Mouse (Mus musculus): Measurements from ENCODE around the gene Gm20479. TPM values are rescaled to one million over a fixed set of nuclear protein-coding genes. Genes with fewer than 3 reads are reported as not detected.

Gene Gm20479
- polyA plus RNA-seq, 1 experiment: 15.8 TPM

- no peak for TF ChIP-seq POLR2A (IDR thresholded peaks at IDR 0.05; ENCODE audit: insufficient read depth, low read length)
- no peak for TF ChIP-seq EP300 (IDR thresholded peaks at IDR 0.05; ENCODE audit: insufficient read depth, low read depth, low read length)
- no peak for TF ChIP-seq CTCF (IDR thresholded peaks at IDR 0.05; ENCODE audit: low read depth, low read length)
- Histone ChIP-seq H3K27ac (ENCODE audit: insufficient read depth, low read length) (peak overlapping the region; percentile 40; the same call in 1 of the 2 replicates), H3K4me1 (ENCODE audit: control insufficient read depth, insufficient read depth, low read length) (peaks cover 6% of the 10 kb centered on the region), H3K36me3 (ENCODE audit: control insufficient read depth, insufficient read depth, low read length, poor library complexity, severe bottlenecking) (peaks cover 9% of the 10 kb centered on the region; the same call in 1 of the 2 replicates), H3K27me3 (ENCODE audit: control insufficient read depth, insufficient read depth, low read length, poor library complexity, severe bottlenecking) (no peaks in the 10 kb centered on the region), H3K9me3 (replicated peaks; ENCODE audit: control insufficient read depth, insufficient read depth, low read length, poor library complexity, severe bottlenecking) (no peaks in the 10 kb centered on the region), H3K9ac (ENCODE audit: low read depth, poor library complexity, severe bottlenecking) (no peak overlapping the region), H3K4me3 (ENCODE audit: low read depth, low read length) (peak overlapping the region; percentile 36)
Measured at GRCm38 (mm10) chr7:27328161-27328560, 29.1 kb downstream of the Gm20479 start.

GRCm38 (mm10) chr7:27327500-27327899, 29.7 kb downstream of the Gm20479 start:
- Histone ChIP-seq H3K9ac (ENCODE audit: low read depth, poor library complexity, severe bottlenecking) (no peak overlapping the region), H3K36me3 (ENCODE audit: control insufficient read depth, insufficient read depth, low read length, poor library complexity, severe bottlenecking) (peaks cover 12% of the 10 kb centered on the region), H3K4me1 (ENCODE audit: control insufficient read depth, insufficient read depth, low read length) (peaks cover 6% of the 10 kb centered on the region), H3K27me3 (ENCODE audit: control insufficient read depth, insufficient read depth, low read length, poor library complexity, severe bottlenecking) (no peaks in the 10 kb centered on the region), H3K9me3 (replicated peaks; ENCODE audit: control insufficient read depth, insufficient read depth, low read length, poor library complexity, severe bottlenecking) (no peaks in the 10 kb centered on the region), H3K4me3 (ENCODE audit: low read depth, low read length) (no peak overlapping the region), H3K27ac (ENCODE audit: insufficient read depth, low read length) (peak overlapping the region; percentile 40; the same call in 1 of the 2 replicates)
- TF ChIP-seq POLR2A (IDR thresholded peaks at IDR 0.05; ENCODE audit: insufficient read depth, low read length) (no peak), EP300 (IDR thresholded peaks at IDR 0.05; ENCODE audit: insufficient read depth, low read depth, low read length) (0 out of 2 replicates have a peak, but pooled peaks have one; percentile 38), CTCF (IDR thresholded peaks at IDR 0.05; ENCODE audit: low read depth, low read length) (no peak)

GRCm38 (mm10) chr7:27326101-27326880, 30.9 kb downstream of the Gm20479 start:
- Histone ChIP-seq H3K27me3 (ENCODE audit: control insufficient read depth, insufficient read depth, low read length, poor library complexity, severe bottlenecking) (no peaks in the 10 kb centered on the region), H3K9ac (ENCODE audit: low read depth, poor library complexity, severe bottlenecking) (peak overlapping the region; percentile 29), H3K4me3 (ENCODE audit: low read depth, low read length) (peak overlapping the region; percentile 30), H3K9me3 (replicated peaks; ENCODE audit: control insufficient read depth, insufficient read depth, low read length, poor library complexity, severe bottlenecking) (no peaks in the 10 kb centered on the region), H3K36me3 (ENCODE audit: control insufficient read depth, insufficient read depth, low read length, poor library complexity, severe bottlenecking) (peaks cover 12% of the 10 kb centered on the region), H3K4me1 (ENCODE audit: control insufficient read depth, insufficient read depth, low read length) (peaks cover 6% of the 10 kb centered on the region), H3K27ac (ENCODE audit: insufficient read depth, low read length) (peak overlapping the region; percentile 54)
- TF ChIP-seq POLR2A (IDR thresholded peaks at IDR 0.05; ENCODE audit: insufficient read depth, low read length) (no peak), CTCF (IDR thresholded peaks at IDR 0.05; ENCODE audit: low read depth, low read length) (no peak), EP300 (IDR thresholded peaks at IDR 0.05; ENCODE audit: insufficient read depth, low read depth, low read length) (no peak)

GRCm38 (mm10) chr7:27325697-27326096, 31.5 kb downstream of the Gm20479 start:
- H3K4me3 ChIP-seq (ENCODE audit: low read depth, low read length): peak overlapping the region; percentile 59
- H3K9me3 ChIP-seq (replicated peaks; ENCODE audit: control insufficient read depth, insufficient read depth, low read length, poor library complexity, severe bottlenecking): no peaks in the 10 kb centered on the region
- H3K27me3 ChIP-seq (ENCODE audit: control insufficient read depth, insufficient read depth, low read length, poor library complexity, severe bottlenecking): no peaks in the 10 kb centered on the region
- TF ChIP-seq CTCF (IDR thresholded peaks at IDR 0.05; ENCODE audit: low read depth, low read length) (no peak), POLR2A (IDR thresholded peaks at IDR 0.05; ENCODE audit: insufficient read depth, low read length) (no peak), EP300 (IDR thresholded peaks at IDR 0.05; ENCODE audit: insufficient read depth, low read depth, low read length) (no peak)
- peak overlapping the region; percentile 29; the same call in 1 of the 2 replicates for H3K9ac ChIP-seq (ENCODE audit: low read depth, poor library complexity, severe bottlenecking)
- peaks cover 12% of the 10 kb centered on the region for H3K36me3 ChIP-seq (ENCODE audit: control insufficient read depth, insufficient read depth, low read length, poor library complexity, severe bottlenecking)
- H3K27ac ChIP-seq (ENCODE audit: insufficient read depth, low read length): peak overlapping the region; percentile 54
- H3K4me1 ChIP-seq (ENCODE audit: control insufficient read depth, insufficient read depth, low read length): peaks cover 6% of the 10 kb centered on the region

GRCm38 (mm10) chr7:27324928-27325327, 32.3 kb downstream of the Gm20479 start:
- no peak overlapping the region for H3K9ac ChIP-seq (ENCODE audit: low read depth, poor library complexity, severe bottlenecking)
- TF ChIP-seq EP300 (IDR thresholded peaks at IDR 0.05; ENCODE audit: insufficient read depth, low read depth, low read length): no peak
- no peak for TF ChIP-seq POLR2A (IDR thresholded peaks at IDR 0.05; ENCODE audit: insufficient read depth, low read length)
- no peak for TF ChIP-seq CTCF (IDR thresholded peaks at IDR 0.05; ENCODE audit: low read depth, low read length)
- H3K36me3 ChIP-seq (ENCODE audit: control insufficient read depth, insufficient read depth, low read length, poor library complexity, severe bottlenecking): peaks cover 12% of the 10 kb centered on the region
- no peaks in the 10 kb centered on the region for H3K9me3 ChIP-seq (replicated peaks; ENCODE audit: control insufficient read depth, insufficient read depth, low read length, poor library complexity, severe bottlenecking)
- H3K27me3 ChIP-seq (ENCODE audit: control insufficient read depth, insufficient read depth, low read length, poor library complexity, severe bottlenecking): no peaks in the 10 kb centered on the region
- peaks cover 6% of the 10 kb centered on the region for H3K4me1 ChIP-seq (ENCODE audit: control insufficient read depth, insufficient read depth, low read length)
- H3K4me3 ChIP-seq (ENCODE audit: low read depth, low read length): no peak overlapping the region; the same call in 1 of the 2 replicates
- H3K27ac ChIP-seq (ENCODE audit: insufficient read depth, low read length): no peak overlapping the region

GRCm38 (mm10) chr7:27324161-27324560, 33.1 kb downstream of the Gm20479 start:
- Histone ChIP-seq H3K27ac (ENCODE audit: insufficient read depth, low read length) (no peak overlapping the region), H3K9me3 (replicated peaks; ENCODE audit: control insufficient read depth, insufficient read depth, low read length, poor library complexity, severe bottlenecking) (no peaks in the 10 kb centered on the region), H3K27me3 (ENCODE audit: control insufficient read depth, insufficient read depth, low read length, poor library complexity, severe bottlenecking) (no peaks in the 10 kb centered on the region), H3K4me3 (ENCODE audit: low read depth, low read length) (no peak overlapping the region), H3K9ac (ENCODE audit: low read depth, poor library complexity, severe bottlenecking) (no peak overlapping the region), H3K36me3 (ENCODE audit: control insufficient read depth, insufficient read depth, low read length, poor library complexity, severe bottlenecking) (peaks cover 14% of the 10 kb centered on the region), H3K4me1 (ENCODE audit: control insufficient read depth, insufficient read depth, low read length) (peaks cover 6% of the 10 kb centered on the region)
- no peak for TF ChIP-seq CTCF (IDR thresholded peaks at IDR 0.05; ENCODE audit: low read depth, low read length)
- no peak for TF ChIP-seq POLR2A (IDR thresholded peaks at IDR 0.05; ENCODE audit: insufficient read depth, low read length)
- no peak for TF ChIP-seq EP300 (IDR thresholded peaks at IDR 0.05; ENCODE audit: insufficient read depth, low read depth, low read length)
